Mouse (Mus musculus) urinary bladder, postnatal 36 days (tissue): ENCODE results near the gene B4galnt1.
A peak's percentile ranks its signal among the peaks of the same experiment; 100 is the strongest.
"Not testable (repeated sequence)": the region's sequence is repeated elsewhere in the genome, so short reads cannot be mapped to it uniquely, and the experiment has no call there.

ENCODE experiments used
- DNase-seq, 2 experiments: peaks; one replicate each; pipeline ENCODE4 v3.0.0; 2022; ENCODE audit warnings: low spot score in 2 of 2, mixed read lengths in 1 of 2

The B4galnt1 gene

GRCm38 (mm10) chr10:127164631-127165353 is at the start of gene B4galnt1:
Gene B4galnt1, plus strand, starts transcription at chr10:127165225.
- DNase-seq, result peak; percentile 55 to 59

GRCm38 (mm10) chr10:127118470-127118869 is 46.6 kb upstream of the B4galnt1 start:
- no peak for DNase-seq

GRCm38 (mm10) chr10:127119229-127119628 is 45.8 kb upstream of the B4galnt1 start:
- DNase-seq, result no peak

GRCm38 (mm10) chr10:127120301-127121065 is 44.5 kb upstream of the B4galnt1 start:
- no peak for DNase-seq

DNA sequence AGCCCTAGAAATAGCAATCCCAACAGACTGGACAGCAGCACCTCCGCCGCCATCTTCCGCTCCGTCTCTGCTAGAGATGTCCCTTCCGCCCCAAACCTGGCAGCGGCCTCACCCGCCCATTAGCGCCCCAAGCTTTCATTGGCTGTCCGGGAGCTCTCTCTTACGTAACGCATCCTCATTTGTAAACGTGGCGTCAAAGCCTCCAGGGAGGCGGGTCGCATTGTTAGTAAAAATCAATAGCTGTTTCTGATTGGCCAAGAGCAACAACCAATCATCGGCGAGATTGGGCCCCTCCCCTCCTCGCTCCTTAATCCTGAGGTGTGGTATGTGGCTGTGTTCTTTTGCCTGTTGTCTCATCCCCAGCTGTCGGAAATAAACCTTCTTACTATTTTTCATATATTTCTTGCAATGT is 44.0 kb upstream of the B4galnt1 start, which contains the start of gene Os9:
Gene Os9 (minus strand): TSS at position 66 of the 412 bp plus-strand sequence.
- DNase-seq, result peak; percentile 94 to 97

- no peak for DNase-seq
Observed at GRCm38 (mm10) chr10:127122018-127122417, 43.0 kb upstream of the B4galnt1 start.

DNA sequence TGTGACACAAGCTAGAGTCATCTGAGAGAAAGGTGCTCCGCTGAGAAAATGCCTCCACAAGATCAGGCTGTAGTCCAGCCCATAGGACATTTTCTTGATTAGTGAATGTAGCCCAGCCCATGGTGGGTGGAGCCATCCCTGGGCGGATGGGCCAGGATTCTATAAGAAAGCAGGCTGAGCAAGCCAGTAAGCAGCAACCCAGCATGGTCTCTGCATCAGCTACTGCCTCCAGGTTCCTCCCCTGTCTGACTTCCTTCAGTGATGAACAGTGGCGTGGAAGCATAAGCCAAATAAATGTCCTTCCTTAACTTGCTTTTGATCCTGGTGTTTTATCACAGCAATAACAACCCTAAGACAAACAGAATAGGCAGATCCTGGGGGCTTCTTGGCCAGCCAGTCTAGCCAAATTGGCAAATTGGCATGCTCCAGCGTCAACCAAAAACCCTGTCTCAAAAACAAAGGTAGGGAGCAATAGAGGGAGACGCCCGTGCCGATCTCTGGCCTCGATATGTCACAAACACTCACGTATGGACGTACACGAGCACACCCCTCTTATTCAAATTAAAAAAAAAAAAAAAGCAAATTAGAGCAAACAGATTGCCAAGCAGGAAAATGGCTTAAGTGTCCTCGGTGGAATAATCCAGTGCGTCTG is 42.1 kb upstream of the B4galnt1 start:
- DNase-seq, result no peak

- DNase-seq, result peak; percentile 51 to 62
Observed at GRCm38 (mm10) chr10:127123436-127123805, 41.6 kb upstream of the B4galnt1 start.

- peak in 1 of 2 experiments; percentile 22 for DNase-seq
Observed at GRCm38 (mm10) chr10:127125210-127126001, 39.6 kb upstream of the B4galnt1 start.

DNA sequence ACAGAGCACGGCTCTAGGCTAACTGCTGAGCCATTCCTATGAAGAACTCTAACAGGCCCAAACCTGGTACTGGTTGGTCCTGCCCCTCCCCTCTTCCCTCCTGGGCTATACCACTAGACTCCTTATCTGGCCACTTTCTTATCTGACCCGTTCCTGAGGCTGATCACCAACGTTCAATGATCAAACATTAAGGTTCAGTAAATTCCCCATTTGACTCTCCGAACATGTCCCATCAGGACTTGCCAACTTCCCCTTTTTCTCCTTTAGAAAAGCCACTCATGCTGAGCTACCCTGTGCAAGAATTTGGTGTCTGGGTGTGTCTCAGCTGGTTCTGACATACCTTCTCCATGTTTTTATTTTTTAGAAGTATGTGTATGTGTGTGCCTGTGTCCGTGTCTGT is 38.4 kb upstream of the B4galnt1 start:
- DNase-seq, result no peak

DNA sequence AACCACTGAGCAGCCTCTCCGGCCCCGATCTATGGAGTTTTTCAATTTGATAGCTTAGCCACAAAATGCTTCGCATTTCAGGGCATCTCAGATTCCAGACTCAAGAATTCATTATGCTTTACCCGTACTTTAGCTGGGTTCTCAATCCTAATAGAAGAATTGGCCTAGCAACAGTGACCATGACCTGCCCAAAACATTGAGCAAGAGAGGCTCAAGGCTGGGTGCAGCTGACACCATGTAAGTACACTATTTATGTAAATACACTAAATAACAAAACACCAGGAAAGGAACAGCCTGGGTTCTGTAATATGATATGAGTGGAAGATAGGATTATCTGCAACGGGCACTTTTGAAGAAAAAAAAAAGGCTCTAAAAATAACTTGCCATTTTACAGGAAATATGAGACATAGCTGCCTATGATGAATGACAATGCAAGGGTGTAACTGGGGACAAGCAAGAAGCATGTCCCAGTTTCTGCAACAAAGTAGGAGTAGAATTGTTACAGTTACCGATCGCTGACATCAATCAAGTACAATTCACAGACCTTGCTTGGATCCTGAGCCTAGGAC is 37.2 kb upstream of the B4galnt1 start:
- DNase-seq, result no peak

- no peak for DNase-seq
Observed at GRCm38 (mm10) chr10:127129431-127129830, 35.6 kb upstream of the B4galnt1 start.

DNA sequence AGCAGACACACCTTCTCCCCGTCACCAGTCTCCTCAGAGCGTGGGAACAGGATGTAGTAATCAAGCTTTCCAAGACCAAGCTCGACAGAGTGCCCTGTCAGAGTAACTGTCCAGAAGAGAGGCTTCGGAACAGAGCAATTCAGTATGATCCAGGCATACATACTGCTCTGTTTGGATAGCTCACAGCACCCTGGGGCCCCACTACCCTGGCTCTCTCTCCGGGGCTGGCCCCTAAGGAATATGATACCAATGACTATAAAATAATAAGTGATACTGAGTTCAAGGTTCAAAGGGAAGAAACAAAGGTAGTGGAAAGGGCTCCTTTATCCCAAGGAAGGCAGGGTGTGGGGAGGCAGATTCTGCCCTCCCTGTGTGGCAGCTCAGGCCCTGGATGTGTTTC is 32.6 kb upstream of the B4galnt1 start:
- DNase-seq, result no peak

DNA sequence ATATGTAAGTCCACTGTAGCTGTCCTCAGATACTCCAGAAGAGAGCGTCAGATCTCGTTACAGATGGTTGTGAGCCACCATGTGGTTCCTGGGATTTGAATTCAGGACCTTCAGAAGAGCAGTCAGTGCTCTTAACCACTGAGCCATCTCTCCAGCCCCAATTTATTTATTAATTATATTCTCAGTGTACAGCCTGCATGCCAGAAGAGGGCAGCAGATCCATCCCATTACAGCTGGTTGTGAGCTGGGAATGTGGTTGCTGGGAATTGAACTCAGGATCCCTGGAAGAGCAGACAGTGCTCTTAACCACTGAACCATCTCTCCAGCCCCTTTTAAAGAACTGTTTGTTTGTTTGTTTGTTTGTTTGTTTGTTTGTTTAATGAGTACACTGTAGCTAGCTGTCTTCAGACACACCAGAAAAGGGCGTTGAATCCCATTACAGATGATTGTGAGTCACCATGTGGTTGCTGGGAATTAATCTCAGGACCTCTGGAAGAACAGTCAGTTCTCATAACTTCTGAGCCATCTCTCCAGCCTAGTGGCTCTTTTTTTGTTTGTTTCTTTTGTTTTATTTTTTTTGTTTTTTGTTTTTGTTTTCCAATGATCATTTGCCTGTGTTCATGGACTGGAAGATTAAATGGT is 30.5 kb upstream of the B4galnt1 start:
- DNase-seq, result not testable (repeated sequence)

DNA sequence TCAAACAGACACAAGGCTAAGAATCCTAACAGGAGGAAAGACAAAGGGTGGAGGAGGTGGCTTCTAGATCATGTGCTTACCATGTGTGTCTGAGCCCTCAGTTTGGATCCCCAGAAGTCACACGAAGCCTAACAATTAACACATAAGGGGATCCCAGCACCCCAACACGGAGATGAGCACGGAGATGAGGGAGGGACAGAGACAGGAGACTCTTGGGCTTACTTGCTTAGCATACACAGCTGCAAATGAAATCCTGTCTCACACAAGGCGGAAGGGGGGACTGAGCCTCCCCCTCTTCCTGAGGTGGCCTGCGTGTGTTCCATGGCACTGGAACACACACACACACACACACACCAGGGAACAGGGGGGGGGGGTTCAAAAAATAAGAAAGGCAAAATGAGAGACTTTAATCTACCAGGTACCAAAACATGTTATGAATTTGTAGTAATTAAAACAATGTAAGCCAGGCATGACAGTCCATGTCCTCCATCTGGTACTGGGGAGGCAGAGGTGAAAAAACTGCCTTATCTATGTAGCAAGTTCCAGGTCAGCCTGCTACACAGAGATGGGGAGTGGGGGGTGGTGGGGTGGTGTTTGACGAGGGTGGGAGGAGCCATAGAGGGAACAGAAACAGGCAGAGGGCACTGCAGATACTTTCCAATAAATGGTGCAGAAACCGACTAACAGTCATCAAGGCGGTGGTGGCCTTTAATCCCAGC is 29.7 kb upstream of the B4galnt1 start:
- DNase-seq, result no peak

- no peak for DNase-seq
Observed at GRCm38 (mm10) chr10:127136510-127136909, 28.5 kb upstream of the B4galnt1 start.

DNA sequence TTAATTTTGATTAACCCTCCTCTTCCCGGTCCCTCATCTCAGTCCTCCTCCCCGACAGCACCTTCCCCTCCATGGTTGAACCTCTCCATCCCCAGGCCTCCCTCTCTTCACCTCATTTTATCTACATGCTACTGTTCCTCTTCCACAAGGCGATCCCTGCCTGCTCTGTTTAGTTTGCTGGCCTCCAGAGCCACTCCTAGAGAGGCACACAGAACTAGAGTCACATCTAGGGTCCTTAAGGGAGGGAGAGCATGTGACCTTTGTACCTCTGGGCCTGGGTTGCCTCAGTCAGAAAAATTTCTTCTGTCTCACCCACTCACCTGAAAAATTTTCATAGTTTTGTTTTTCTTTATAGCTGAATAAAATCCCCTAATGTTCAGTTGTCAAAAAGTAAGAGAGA is 27.1 kb upstream of the B4galnt1 start:
- no peak for DNase-seq

GRCm38 (mm10) chr10:127138328-127139141 is 26.5 kb upstream of the B4galnt1 start:
- no peak for DNase-seq

DNA sequence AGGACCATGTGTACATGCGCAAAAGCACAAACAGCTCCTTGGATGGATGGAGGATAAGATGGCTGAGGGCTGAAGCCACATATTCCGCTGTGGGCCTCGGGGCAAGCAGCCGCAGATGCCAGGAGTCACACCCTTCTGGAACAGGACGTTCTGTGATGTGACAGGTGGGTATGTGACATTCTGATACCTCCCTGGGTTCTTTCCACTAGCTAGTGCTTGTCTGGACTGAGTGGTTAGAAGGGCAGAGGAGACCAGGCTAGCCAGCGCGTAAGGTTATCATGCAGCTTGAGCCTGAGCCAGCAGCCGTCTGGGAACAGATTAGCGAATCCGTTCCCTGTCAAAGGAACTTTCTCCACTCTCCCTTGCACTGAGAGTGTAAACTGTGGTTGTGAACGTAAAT is 24.1 kb upstream of the B4galnt1 start:
- no peak for DNase-seq
